Mouse (Mus musculus): ENCODE data around the gene Syngr4.

DNA sequence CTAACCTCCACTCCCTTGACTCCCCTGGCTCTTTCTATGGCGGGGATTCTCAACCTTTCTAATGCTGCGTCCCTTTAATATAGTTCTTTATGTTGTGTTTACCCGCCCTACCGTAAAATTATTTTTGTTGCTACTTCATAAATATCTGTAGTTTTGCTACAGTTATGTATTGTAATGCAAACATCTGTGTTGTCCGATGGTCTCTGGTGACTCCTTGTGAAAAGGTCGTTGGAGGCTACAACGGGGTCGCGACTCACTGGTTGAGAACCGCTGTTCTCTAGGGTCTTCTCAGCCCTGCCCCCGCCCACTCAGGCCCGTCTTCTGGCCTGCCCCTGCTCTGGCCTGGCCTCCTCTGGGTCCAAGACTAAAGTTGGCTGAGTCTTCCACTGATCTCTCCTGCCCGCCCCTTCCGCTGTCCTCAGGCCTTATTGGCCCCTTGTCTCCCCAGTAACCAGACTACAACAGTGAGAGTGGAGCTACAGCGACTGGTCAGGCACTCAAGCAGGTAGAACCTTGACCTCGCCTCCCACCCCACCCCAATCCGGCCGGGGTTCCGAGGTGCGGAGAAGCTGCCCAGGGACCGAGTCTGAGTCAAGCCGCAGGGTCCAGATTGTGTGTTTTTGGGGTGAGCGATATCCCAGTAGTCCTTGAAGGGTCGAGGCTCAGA, 27.4 kb upstream of the Syngr4 start, which contains the start of gene Ccdc114:
- no peak for TF ChIP-seq CTCF (IDR thresholded peaks at IDR 0.05; ENCODE audit: low read depth)
- TF ChIP-seq EP300 (optimal IDR thresholded peaks at IDR 0.05) = no peak
